Mouse (Mus musculus) hindbrain, embryonic 12.5 days (tissue): ENCODE data around the gene Smpdl3b. TPM values are rescaled to one million over a fixed set of nuclear protein-coding genes. Genes with fewer than 3 reads are reported as not detected.
"Not testable (repeated sequence)": the region's sequence is repeated elsewhere in the genome, so short reads cannot be mapped to it uniquely, and the experiment has no call there.

Source experiments
- ATAC-seq: fragments of 200-750 bp; cut with Nextera tagmentation; 2 replicates; pipeline ENCODE4 v1.8.0; 2017; ENCODE audit warnings: moderate TSS enrichment; ENCODE audit not compliant: low FRiP score
- H3K27ac ChIP-seq: fragments of 300-500 bp; sonication (generic); 2 replicates; pipeline ENCODE4 v1.5.1; 2016; ENCODE audit warnings: mild to moderate bottlenecking
- H3K27me3 ChIP-seq: fragments of 300-500 bp; sonication (generic); 2 replicates; pipeline ENCODE4 v1.6.1; 2016; ENCODE audit warnings: mild to moderate bottlenecking
- H3K36me3 ChIP-seq: fragments of 300-500 bp; sonication (generic); 2 replicates; pipeline ENCODE4 v1.6.1; 2016; ENCODE audit warnings: mild to moderate bottlenecking
- H3K4me1 ChIP-seq: fragments of 300-500 bp; sonication (generic); 2 replicates; pipeline ENCODE4 v1.6.1; 2016
- H3K4me2 ChIP-seq: fragments of 300-500 bp; sonication (generic); replicated peaks from 2 replicates; pipeline ENCODE4 v1.6.1; 2016; ENCODE audit warnings: mild to moderate bottlenecking
- H3K4me3 ChIP-seq: fragments of 300-500 bp; sonication (generic); 2 replicates; pipeline ENCODE4 v1.5.1; 2016; ENCODE audit warnings: mild to moderate bottlenecking
- H3K9ac ChIP-seq: fragments of 300-500 bp; sonication (generic); 2 replicates; pipeline ENCODE4 v1.6.1; 2016; ENCODE audit warnings: mild to moderate bottlenecking, moderate library complexity
- H3K9me3 ChIP-seq: fragments of 300-500 bp; sonication (generic); replicated peaks from 2 replicates; pipeline ENCODE4 v1.6.1; 2016; ENCODE audit warnings: mild to moderate bottlenecking
- WGBS: fragments of 180-500 bp; shearing (Covaris S2); methylation state at CpG from one replicate; pipeline ENCODE4 v1.1.7; 2016; 5-methylcytosine and 5-hydroxymethylcytosine counted together
- polyA plus RNA-seq: library from polyadenylated mRNA; unstranded; fragments of >200 nt; fragmentation: Nextera tagmentation; extraction: Ambion mirVana; gene quantifications from 2 replicates; pipeline ENCODE4 v1.2.1, GENCODE M21; 2016

Gene Smpdl3b
- polyA plus RNA-seq, 1 experiment from 2014 or later = 1.3 TPM

GRCm38 (mm10) chr4:132746911-132747517 is 10.0 kb downstream of the Smpdl3b start:
- Histone ChIP-seq H3K36me3 (no peaks in the 10 kb centered on the region), H3K4me2 (no peak overlapping the region), H3K9me3 (no peaks in the 10 kb centered on the region), H3K4me1 (no peaks in the 10 kb centered on the region), H3K4me3 (no peak overlapping the region), H3K27me3 (no peaks in the 10 kb centered on the region), H3K27ac (no peak overlapping the region), H3K9ac (no peak overlapping the region)
- ATAC-seq = no peak
- 87% methylated on average over 9 of the region's 9 CpGs for WGBS

- Histone ChIP-seq H3K4me1 (no peaks in the 10 kb centered on the region), H3K27me3 (no peaks in the 10 kb centered on the region), H3K4me3 (no peak overlapping the region), H3K9me3 (no peaks in the 10 kb centered on the region), H3K9ac (no peak overlapping the region), H3K27ac (no peak overlapping the region), H3K36me3 (no peaks in the 10 kb centered on the region), H3K4me2 (no peak overlapping the region)
- no peak for ATAC-seq
- WGBS = 76% methylated on average over 11 of the region's 11 CpGs
Measured at GRCm38 (mm10) chr4:132743992-132744911, 12.8 kb downstream of the Smpdl3b start.

- Histone ChIP-seq H3K27ac (no peak overlapping the region), H3K9ac (no peak overlapping the region), H3K4me3 (no peak overlapping the region), H3K4me2 (no peak overlapping the region), H3K27me3 (no peaks in the 10 kb centered on the region), H3K36me3 (no peaks in the 10 kb centered on the region), H3K4me1 (no peaks in the 10 kb centered on the region), H3K9me3 (no peaks in the 10 kb centered on the region)
- WGBS = 86% methylated on average over 7 of the region's 7 CpGs
- no peak for ATAC-seq
Measured at GRCm38 (mm10) chr4:132741491-132741890, 15.6 kb downstream of the Smpdl3b start.

GRCm38 (mm10) chr4:132737154-132737553 is 19.9 kb downstream of the Smpdl3b start:
- H3K9me3 ChIP-seq, H3K9ac ChIP-seq, H3K4me1 ChIP-seq, H3K4me2 ChIP-seq, H3K36me3 ChIP-seq, H3K4me3 ChIP-seq, ATAC-seq, H3K27ac ChIP-seq, H3K27me3 ChIP-seq: not testable (repeated sequence)
- 92% methylated on average over 9 of the region's 9 CpGs for WGBS

GRCm38 (mm10) chr4:132735894-132736293 is 21.2 kb downstream of the Smpdl3b start:
- 56% methylated on average over 3 of the region's 3 CpGs for WGBS
- no peak overlapping the region for H3K4me3 ChIP-seq
- no peak for ATAC-seq

GRCm38 (mm10) chr4:132735389-132735788 is 21.7 kb downstream of the Smpdl3b start:
- Histone ChIP-seq H3K27ac (no peak overlapping the region), H3K4me3 (no peak overlapping the region), H3K4me2 (no peak overlapping the region), H3K36me3 (no peaks in the 10 kb centered on the region), H3K9me3 (no peaks in the 10 kb centered on the region), H3K9ac (no peak overlapping the region), H3K4me1 (peaks cover 11% of the 10 kb centered on the region), H3K27me3 (no peaks in the 10 kb centered on the region)
- WGBS = 85% methylated on average over 2 of the region's 2 CpGs
- ATAC-seq = no peak

More at GRCm38 (mm10) chr4:132735894-132736293, 21.2 kb downstream of the Smpdl3b start:
- Histone ChIP-seq H3K9ac (no peak overlapping the region), H3K4me1 (peaks cover 11% of the 10 kb centered on the region), H3K36me3 (no peaks in the 10 kb centered on the region), H3K4me2 (no peak overlapping the region), H3K9me3 (no peaks in the 10 kb centered on the region), H3K27me3 (no peaks in the 10 kb centered on the region), H3K27ac (no peak overlapping the region)

GRCm38 (mm10) chr4:132734766-132735165 is 22.3 kb downstream of the Smpdl3b start:
- H3K4me3 ChIP-seq = no peak overlapping the region
- no peak overlapping the region for H3K4me2 ChIP-seq
- WGBS = 97% methylated on average over 2 of the region's 2 CpGs
- no peaks in the 10 kb centered on the region for H3K9me3 ChIP-seq
- H3K4me1 ChIP-seq = peaks cover 11% of the 10 kb centered on the region
- no peaks in the 10 kb centered on the region for H3K36me3 ChIP-seq
- no peak overlapping the region for H3K9ac ChIP-seq
- no peak for ATAC-seq
- no peak overlapping the region for H3K27ac ChIP-seq
- no peaks in the 10 kb centered on the region for H3K27me3 ChIP-seq

GRCm38 (mm10) chr4:132733071-132733770 is 23.8 kb downstream of the Smpdl3b start:
- Histone ChIP-seq H3K4me3 (no peak overlapping the region), H3K27me3 (no peaks in the 10 kb centered on the region), H3K36me3 (peaks cover under 1% of the 10 kb centered on the region), H3K9me3 (no peaks in the 10 kb centered on the region), H3K27ac (no peak overlapping the region), H3K4me2 (no peak overlapping the region), H3K4me1 (peaks cover 11% of the 10 kb centered on the region), H3K9ac (no peak overlapping the region)
- ATAC-seq = no peak
- 92% methylated on average over 25 of the region's 25 CpGs for WGBS

- H3K9me3 ChIP-seq = no peaks in the 10 kb centered on the region
- H3K9ac ChIP-seq = peak within 1 kb of the TSS; percentile 60
- peak within 1 kb of the TSS; percentile 83 for H3K4me2 ChIP-seq
- ATAC-seq = peak; percentile 97
- H3K4me3 ChIP-seq = peak within 1 kb of the TSS; percentile 51
- peaks cover 7% of the 10 kb centered on the region for H3K36me3 ChIP-seq
- 3% methylated on average over 34 of the region's 34 CpGs for WGBS
- H3K27me3 ChIP-seq = no peaks in the 10 kb centered on the region
- peaks cover 11% of the 10 kb centered on the region for H3K4me1 ChIP-seq
- H3K27ac ChIP-seq = 0 out of 2 replicates have a peak within 1 kb of the TSS, but pooled peaks have one; percentile 1
Measured at GRCm38 (mm10) chr4:132732148-132732684, 24.8 kb downstream of the Smpdl3b start, which contains the start of gene Xkr8. Xkr8 (minus strand) TSS chr4:132732546.

GRCm38 (mm10) chr4:132731616-132732015 is 25.4 kb downstream of the Smpdl3b start:
- peak overlapping the region; percentile 60 for H3K9ac ChIP-seq
- H3K9me3 ChIP-seq = no peaks in the 10 kb centered on the region
- H3K36me3 ChIP-seq = peaks cover 10% of the 10 kb centered on the region
- H3K4me3 ChIP-seq = peak overlapping the region; percentile 51
- no peaks in the 10 kb centered on the region for H3K27me3 ChIP-seq
- H3K4me1 ChIP-seq = peaks cover 11% of the 10 kb centered on the region
- peak overlapping the region; percentile 83 for H3K4me2 ChIP-seq
- WGBS = 54% methylated on average over 12 of the region's 12 CpGs
- 0 out of 2 replicates have a peak overlapping the region, but pooled peaks have one; percentile 1 for H3K27ac ChIP-seq
- no peak for ATAC-seq

GRCm38 (mm10) chr4:132728233-132728632 is 28.8 kb downstream of the Smpdl3b start:
- H3K4me2 ChIP-seq = no peak overlapping the region
- WGBS = 92% methylated on average over 8 of the region's 8 CpGs
- no peaks in the 10 kb centered on the region for H3K9me3 ChIP-seq

GRCm38 (mm10) chr4:132718251-132718650 is 38.8 kb downstream of the Smpdl3b start:
- WGBS = 97% methylated on average over 1 of the region's 1 CpGs
- peaks cover 75% of the 10 kb centered on the region for H3K36me3 ChIP-seq

More at GRCm38 (mm10) chr4:132728233-132728632, 28.8 kb downstream of the Smpdl3b start:
- H3K4me3 ChIP-seq = no peak overlapping the region
- ATAC-seq = no peak
- H3K4me1 ChIP-seq = peaks cover 11% of the 10 kb centered on the region
- H3K27me3 ChIP-seq = no peaks in the 10 kb centered on the region
- peaks cover 33% of the 10 kb centered on the region for H3K36me3 ChIP-seq
- H3K27ac ChIP-seq = no peak overlapping the region
- no peak overlapping the region for H3K9ac ChIP-seq

More at GRCm38 (mm10) chr4:132718251-132718650, 38.8 kb downstream of the Smpdl3b start:
- H3K4me1 ChIP-seq = no peaks in the 10 kb centered on the region
- H3K4me2 ChIP-seq = no peak overlapping the region
- H3K9ac ChIP-seq = no peak overlapping the region
- ATAC-seq = no peak
- H3K27ac ChIP-seq = no peak overlapping the region
- no peaks in the 10 kb centered on the region for H3K27me3 ChIP-seq
- no peak overlapping the region for H3K4me3 ChIP-seq
- no peaks in the 10 kb centered on the region for H3K9me3 ChIP-seq
